Mouse (Mus musculus) left cerebral cortex, postnatal 14 days (tissue): ENCODE results near the gene Shank2. TPM values are rescaled to one million over a fixed set of nuclear protein-coding genes. Genes with fewer than 3 reads are reported as not detected.

Experiments used
- DNase-seq, 2 experiments: peaks; one replicate each; pipeline ENCODE4 v3.0.0; 2021 to 2022; ENCODE audit warnings: low spot score in 2 of 2, mixed read lengths in 1 of 2
- intact Hi-C: fragments of 180-260 bp; cut with DNase I; formaldehyde crosslinking; loops from one replicate; pipeline ENCODE4 v1.15.1; 2025
- long read RNA-seq, 2 experiments: library from polyadenylated mRNA; stranded (forward); transcript quantifications; one replicate each; pipeline ENCODE4 v2.0.0; 2021
- total RNA-seq, 2 experiments: library from RNA; stranded (reverse); gene quantifications; 2 replicates each; pipeline ENCODE4 v1.2.3; 2021

The Shank2 gene
- 100 to 1,000 TPM; 170 to 187 TPM for total RNA-seq
- long read RNA-seq, experiment 1, partial matches to known transcripts, result 16 of 59 reads
- long read RNA-seq, experiment 1, other reads (novel, unspliced or antisense), result 43 of 59 reads
- long read RNA-seq, experiment 2, partial matches to known transcripts, result 7 of 61 reads
- long read RNA-seq, experiment 2, other reads (novel, unspliced or antisense), result 54 of 61 reads

- no peak for DNase-seq
- intact Hi-C loops, result no loop called here
Observed at GRCm38 (mm10) chr7:144001628-144002027, at the start of gene Shank2. Gene Shank2 (plus strand): TSS chr7:144001928.

GRCm38 (mm10) chr7:143952130-143952529, 49.6 kb upstream of the Shank2 start:
- DNase-seq, result no peak
- intact Hi-C loops, result no loop called here

GRCm38 (mm10) chr7:143956575-143957295, 45.0 kb upstream of the Shank2 start:
- intact Hi-C loops, result no loop called here
- no peak for DNase-seq

- intact Hi-C loops, result no loop called here
- no peak for DNase-seq
Observed at GRCm38 (mm10) chr7:143958030-143958565, 43.6 kb upstream of the Shank2 start.

GRCm38 (mm10) chr7:143963813-143964212, 37.9 kb upstream of the Shank2 start:
- intact Hi-C loops, result no loop called here
- DNase-seq, result no peak

- intact Hi-C loops, result no loop called here
- no peak for DNase-seq
Observed at GRCm38 (mm10) chr7:143966621-143967020, 35.1 kb upstream of the Shank2 start.

GRCm38 (mm10) chr7:143977491-143977830, 24.3 kb upstream of the Shank2 start:
- intact Hi-C loops, result loop anchor here (5.0 kb wide), 1 partner anchor 95 kb away; no protein-coding TSS in a partner anchor
- no peak for DNase-seq

- intact Hi-C loops, result loop anchor here (5.0 kb wide), 1 partner anchor 94 kb away; no protein-coding TSS in a partner anchor
- DNase-seq, result no peak
Observed at GRCm38 (mm10) chr7:143977831-143978682, 23.7 kb upstream of the Shank2 start.

- peak; percentile 49 to 72 for DNase-seq
- intact Hi-C loops, result loop anchor here (5.0 kb wide), 1 partner anchor 93 kb away; no protein-coding TSS in a partner anchor
Observed at GRCm38 (mm10) chr7:143978741-143979371, 22.9 kb upstream of the Shank2 start.

GRCm38 (mm10) chr7:143979986-143980385, 21.7 kb upstream of the Shank2 start:
- no peak for DNase-seq
- intact Hi-C loops, result loop anchor here (5.0 kb wide), 1 partner anchor 92 kb away; no protein-coding TSS in a partner anchor

GRCm38 (mm10) chr7:143986281-143986680, 15.4 kb upstream of the Shank2 start:
- DNase-seq, result no peak
- intact Hi-C loops, result no loop called here

- no peak for DNase-seq
- intact Hi-C loops, result no loop called here
Observed at GRCm38 (mm10) chr7:143991160-143991559, 10.6 kb upstream of the Shank2 start.

- no peak for DNase-seq
- intact Hi-C loops, result no loop called here
Observed at GRCm38 (mm10) chr7:143999073-143999472, 2.7 kb upstream of the Shank2 start.

- intact Hi-C loops, result no loop called here
- no peak for DNase-seq
Observed at GRCm38 (mm10) chr7:144003471-144003870, 1.7 kb downstream of the Shank2 start.

GRCm38 (mm10) chr7:144008079-144008478, 6.4 kb downstream of the Shank2 start:
- intact Hi-C loops, result no loop called here
- DNase-seq, result no peak

GRCm38 (mm10) chr7:144008985-144009384, 7.3 kb downstream of the Shank2 start:
- intact Hi-C loops, result no loop called here
- DNase-seq, result no peak

- intact Hi-C loops, result no loop called here
- no peak for DNase-seq
Observed at GRCm38 (mm10) chr7:144014485-144014884, 12.8 kb downstream of the Shank2 start.

- no peak for DNase-seq
- intact Hi-C loops, result no loop called here
Observed at GRCm38 (mm10) chr7:144021801-144022200, 20.1 kb downstream of the Shank2 start.

- intact Hi-C loops, result no loop called here
- no peak for DNase-seq
Observed at GRCm38 (mm10) chr7:144022682-144023081, 21.0 kb downstream of the Shank2 start.
